Mouse (Mus musculus): ENCODE results near the gene Sap30l. TPM values are rescaled to one million over a fixed set of nuclear protein-coding genes. Genes with fewer than 3 reads are reported as not detected.
"Not testable (repeated sequence)": the region's sequence is repeated elsewhere in the genome, so short reads cannot be mapped to it uniquely, and the experiment has no call there.

The Sap30l gene
- total RNA-seq, 4 experiments from 2014 or later, result 46.8 to 53.4 (median 48.9) TPM

DNA sequence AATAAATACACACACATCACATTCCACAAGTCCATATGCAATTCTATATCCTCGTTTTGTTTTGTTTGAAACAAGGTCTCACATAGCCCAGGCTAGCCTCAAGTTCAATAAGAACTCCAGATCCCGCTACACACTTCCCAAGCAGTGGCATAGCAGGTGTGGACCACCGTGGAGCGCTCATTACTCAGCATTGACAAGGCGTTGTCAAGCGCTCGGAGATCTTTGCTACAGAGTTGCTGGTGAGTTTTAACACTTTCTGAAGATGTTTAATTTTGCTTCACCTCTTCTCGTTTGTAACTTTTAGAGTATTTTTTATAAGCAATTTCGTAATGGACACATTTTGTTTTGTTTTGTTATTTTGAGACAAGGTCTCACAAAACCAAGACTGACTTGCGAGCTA, 2.0 kb upstream of the Sap30l start:
- no peak for DNase-seq (ENCODE audit: low spot score in 2 of 2)

DNA sequence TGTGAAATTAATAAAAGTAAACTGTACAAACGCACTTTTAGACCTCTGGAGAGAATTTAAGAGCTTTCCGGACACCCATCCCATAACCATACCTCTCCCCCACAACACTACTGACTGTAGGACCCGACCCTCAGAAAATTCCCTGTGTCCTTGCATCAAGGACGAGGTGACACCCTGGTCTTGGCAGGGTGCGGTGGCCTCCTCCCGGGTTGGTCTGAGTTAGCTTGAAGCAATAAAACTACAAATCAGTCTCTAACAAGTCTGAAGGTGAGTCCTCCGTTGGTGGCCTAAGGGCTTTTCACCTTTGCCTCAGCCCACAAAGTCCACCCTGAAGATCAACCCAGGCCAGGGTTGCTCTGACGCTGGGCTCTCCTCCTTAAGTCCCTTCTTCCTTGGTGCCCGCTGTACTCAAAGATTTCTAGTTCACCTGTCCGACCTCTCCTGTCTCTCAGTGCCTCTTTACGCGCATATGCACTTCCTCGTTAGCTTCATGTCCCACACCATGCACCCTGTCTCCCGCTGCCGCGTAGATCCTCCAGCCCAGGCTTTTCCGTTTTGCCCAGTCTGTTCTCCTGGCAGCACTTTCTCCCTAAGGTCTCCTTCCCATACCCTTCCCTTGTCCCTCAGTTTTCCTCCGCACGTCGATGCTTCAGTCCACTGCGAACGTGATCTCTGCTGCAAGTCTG, 1.0 kb upstream of the Sap30l start:
- DNase-seq (ENCODE audit: low spot score in 2 of 2), result no peak

DNA sequence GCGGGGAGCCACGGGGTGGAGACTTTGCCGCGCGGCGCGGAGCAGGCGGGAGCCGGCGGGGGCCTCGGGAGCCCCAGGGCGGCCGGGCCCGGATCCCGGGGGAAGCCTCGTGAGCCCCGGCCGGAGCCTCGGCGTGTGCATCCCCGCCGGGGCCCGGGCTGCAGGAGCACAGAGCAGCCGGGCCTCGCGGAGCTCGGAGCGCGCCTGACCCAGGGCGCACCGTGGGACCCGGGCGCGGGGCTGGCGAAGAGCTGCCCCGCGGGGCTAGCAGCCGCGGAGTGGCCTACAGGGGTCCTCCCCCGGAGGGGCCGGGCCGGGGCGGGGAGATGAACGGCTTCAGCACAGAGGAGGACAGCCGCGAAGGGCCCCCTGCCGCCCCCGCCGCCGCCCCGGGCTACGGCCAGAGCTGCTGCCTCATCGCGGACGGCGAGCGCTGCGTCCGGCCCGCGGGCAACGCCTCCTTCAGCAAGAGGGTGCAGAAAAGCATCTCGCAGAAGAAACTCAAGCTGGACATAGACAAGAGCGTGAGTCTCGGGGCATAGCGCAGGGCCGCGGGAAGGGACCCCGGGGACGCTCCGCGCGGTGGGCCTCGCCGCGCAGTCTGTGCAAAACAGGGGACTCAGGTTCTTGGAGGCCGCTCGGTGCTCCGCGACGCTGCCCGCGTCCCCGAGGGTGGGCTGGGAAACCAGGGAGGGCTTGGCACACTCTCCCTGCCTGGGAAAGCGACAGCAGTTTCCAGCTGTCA, 501 bp downstream of the Sap30l start:
- no peak for DNase-seq (ENCODE audit: low spot score in 2 of 2)

DNA sequence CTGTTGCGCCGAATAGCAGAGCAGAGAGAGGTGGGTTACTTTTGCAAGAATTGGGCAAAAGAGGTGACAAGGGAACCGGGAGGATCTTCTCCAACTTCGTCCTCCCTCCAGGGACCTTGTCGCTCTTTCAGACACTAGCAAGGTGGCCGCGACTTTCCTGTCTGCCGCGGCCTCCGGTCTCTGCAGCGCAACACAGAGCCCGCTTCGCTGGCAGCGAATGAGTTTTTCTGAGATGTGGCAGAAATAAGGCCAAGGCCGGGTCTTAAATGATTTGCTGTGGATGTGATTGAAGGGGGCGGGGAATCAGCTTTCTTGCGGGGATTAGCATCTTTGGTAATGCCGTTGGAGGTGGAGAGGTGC, 1.1 kb downstream of the Sap30l start:
- no peak for DNase-seq (ENCODE audit: low spot score in 2 of 2)

DNA sequence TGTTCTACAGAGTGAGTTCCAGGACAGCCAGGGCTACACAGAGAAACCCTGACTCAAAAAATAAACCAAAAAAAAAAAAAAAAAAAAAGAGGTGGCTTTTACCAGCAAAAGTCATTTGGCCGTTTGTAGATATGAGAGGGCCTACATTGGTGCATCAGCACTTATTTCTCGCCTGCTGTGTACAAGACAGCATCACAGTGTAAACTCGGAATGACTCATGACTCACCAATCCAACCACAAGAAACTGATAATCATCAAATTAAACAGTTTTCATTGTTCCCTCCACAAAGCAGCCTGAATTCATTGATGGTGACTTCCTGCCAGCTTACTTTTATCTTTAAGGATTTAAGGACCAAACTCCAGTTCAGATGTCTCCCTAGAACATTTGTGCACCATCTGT, 3.6 kb downstream of the Sap30l start:
- no peak for DNase-seq (ENCODE audit: low spot score in 2 of 2)

DNA sequence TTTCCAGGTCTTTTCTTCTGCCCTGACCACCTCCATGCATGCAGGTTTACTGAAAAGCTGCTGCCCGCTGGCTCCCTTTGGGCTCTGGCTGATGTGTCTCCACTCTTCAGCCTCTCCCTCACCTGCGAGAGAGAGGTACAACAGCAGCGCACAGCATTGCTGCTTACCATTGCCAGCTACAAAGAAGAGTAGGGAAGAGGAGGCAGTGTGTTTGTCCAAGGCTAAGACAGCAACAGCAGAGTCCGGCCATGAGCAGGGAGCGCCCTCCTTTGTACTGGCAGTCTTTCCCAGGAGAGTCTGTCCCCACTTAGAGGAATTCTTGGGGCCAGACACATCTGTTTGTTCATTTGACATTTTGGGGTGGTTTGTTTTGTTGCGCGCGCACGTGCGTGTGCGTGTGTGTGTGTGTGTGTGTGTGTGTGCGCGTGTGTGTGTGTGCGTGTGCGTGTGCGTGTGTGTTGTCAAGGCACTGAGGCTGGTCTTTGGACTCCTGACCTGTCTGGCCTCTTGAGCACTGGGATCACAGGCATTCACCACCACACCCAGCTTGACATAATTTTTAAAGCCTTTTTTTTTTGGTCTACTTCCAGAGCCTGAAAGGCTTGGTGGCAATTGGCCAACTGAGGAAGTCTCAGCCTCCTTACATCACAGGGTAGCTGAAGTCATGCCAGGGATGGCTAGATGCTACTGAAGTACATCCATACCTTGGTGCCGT, 7.7 kb downstream of the Sap30l start:
- DNase-seq (ENCODE audit: low spot score in 2 of 2), result no peak

DNA sequence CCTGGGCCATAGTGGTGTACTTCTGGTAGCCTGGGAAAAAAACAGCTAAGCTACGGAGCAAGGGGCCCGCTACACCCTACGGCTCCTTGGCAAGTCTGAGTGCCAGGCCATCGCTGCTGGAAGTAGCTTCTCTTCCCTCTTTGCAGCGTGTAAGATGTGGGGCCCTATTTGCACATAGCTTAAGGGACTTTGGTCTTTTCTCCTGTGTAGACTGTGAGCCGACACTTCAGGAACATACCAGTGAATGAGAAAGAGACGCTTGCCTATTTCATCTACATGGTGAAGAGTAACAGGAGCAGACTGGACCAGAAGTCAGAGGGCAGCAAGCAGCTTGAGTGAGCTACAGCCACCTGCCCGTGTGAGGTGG, 8.3 kb downstream of the Sap30l start:
- DNase-seq (ENCODE audit: low spot score in 2 of 2), result no peak

DNA sequence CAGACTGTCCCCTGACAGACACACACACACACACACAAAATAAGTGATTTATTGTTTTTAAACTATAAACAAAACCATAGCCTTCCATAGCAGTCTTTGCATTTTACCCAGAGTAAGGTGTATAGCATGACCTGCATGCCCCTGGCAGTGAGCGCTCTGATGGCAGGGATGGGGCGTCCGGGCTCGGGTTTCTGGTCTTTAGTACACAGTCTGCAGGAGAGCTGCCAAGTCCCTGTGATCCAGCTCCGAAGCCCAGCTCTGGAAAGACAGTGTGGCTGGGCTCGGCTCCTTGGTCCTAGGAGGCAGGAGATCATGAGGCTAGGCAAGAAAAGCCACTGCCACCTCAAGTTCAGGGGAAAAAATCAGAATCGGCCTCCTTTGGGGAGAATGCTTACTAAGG, 9.6 kb downstream of the Sap30l start:
- no peak for DNase-seq (ENCODE audit: low spot score in 2 of 2)

DNA sequence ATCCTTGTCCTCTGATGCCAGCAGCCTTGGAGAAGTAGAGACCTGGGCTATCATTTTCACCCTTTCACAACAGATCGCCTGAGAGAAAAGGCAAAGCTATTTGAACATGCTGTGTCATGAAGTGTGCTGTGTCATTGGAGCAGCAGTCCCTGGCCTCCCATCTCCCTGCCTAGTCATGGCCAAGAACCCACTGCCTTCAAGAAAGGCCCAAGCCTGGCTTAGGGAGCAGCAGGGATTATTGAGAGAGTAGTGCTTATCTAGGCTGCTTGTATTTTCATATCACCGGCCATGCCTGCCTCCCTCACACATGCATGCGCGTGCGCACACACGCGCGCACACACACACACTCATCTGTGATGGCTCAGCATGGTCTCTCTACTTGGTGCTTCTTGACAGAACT, 10.8 kb downstream of the Sap30l start:
- no peak for DNase-seq (ENCODE audit: low spot score in 2 of 2)

DNA sequence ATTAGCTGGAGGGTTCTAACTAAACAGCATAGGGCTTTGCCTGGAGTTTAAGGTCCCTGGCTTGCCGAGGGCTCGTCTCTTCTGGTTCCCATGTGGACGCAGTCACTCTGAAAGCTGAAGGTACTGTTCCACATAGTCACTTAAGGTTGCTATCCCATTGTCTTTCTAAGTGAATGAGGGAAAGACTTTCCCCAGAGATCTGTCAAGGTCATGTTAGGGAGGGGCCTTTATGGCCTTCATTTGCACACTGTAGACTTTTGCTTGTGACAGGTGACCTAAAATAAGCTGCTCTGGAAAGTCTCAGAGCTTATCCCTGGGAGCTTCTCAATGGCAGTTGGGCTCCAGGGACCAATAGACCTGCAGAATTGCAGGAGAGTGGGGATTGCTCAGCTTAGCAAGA, 12.2 kb downstream of the Sap30l start:
- no peak for DNase-seq (ENCODE audit: low spot score in 2 of 2)

DNA sequence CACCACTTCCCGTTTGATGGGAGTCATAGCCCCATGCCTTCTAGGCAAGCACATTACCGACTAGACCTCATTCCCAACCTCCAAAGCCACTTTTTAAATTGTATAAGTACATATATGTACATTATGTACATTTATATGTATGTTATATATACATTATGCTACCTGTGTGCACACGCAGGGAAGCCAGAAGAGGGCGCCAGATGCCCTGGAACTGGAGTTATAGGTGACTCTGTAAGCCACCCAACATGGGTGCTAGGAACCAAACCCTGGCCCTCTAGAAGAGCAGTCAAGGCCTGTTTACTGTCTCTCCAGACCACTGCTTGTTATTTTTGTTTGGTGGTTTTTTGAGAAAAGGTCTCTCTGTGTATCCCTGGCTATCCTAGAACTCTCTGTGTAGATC, 16.8 kb downstream of the Sap30l start:
- no peak for DNase-seq (ENCODE audit: low spot score in 2 of 2)

DNA sequence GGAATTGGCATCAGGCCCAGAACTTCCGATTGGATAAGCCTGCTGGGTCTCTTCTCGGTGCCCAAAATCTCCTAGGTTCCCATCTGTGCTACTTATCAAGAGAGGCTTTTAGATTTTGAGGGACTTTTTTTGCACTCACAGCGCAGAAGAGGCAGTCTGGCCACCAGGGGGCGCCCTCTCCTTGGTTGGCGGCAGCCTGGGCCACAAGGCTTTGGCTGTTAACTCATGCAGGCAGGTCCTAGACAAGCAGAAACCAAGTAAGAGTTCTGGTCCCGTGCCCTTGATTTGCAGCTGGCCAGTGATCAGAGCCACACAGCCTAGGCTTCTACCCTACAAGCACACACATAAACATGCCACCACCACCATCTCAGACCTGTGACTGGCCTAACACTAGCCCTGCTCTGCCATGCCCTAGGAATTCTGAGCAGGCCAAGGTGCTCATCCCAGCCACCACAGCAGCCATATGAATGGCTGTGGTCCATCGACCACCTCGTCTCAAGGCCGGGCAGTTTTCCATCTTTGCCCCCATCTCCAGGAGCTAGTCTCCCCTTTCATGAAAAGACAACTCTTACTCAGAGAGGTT, 18.7 kb downstream of the Sap30l start:
- peak; percentile 50 to 80 for DNase-seq (ENCODE audit: low spot score in 2 of 2)

DNA sequence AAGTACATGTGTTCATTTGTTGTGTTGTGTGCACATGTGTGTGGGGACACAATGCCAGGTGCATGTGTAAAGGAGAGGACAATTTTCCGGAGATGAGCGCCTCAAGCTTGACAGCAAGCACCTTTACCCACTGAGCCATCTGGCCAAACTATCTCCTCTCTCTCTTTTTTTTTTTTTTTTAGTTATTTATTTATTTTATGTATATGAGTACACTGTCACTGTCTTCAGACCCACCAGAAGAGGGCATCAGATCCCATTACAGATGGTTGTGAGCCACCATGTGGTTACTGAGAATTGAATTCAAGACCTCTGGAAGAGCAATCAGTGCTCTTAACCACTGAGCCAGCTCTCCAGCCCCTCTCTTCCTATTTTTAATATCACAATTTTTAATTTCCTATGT, 21.7 kb downstream of the Sap30l start:
- DNase-seq (ENCODE audit: low spot score in 2 of 2), result not testable (repeated sequence)

DNA sequence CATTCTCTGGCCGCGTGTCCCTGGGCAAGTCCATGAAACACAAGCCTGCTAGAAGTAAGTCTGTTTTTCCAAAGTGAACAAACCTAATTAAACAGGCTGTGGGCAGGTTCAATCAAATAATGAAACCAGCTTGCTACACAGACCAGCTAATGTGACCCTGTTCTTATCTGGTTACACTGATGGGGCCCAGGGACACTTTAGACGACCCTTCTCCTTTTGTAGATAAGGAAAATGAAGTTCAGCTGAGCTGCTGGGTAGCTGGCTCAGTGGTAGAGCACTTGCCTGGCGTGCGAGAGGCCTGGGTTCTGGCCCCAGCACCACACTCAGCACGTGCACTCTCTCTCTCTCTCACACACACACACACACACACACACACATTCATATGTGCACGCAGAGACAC, 22.3 kb downstream of the Sap30l start:
- DNase-seq (ENCODE audit: low spot score in 2 of 2), result no peak

DNA sequence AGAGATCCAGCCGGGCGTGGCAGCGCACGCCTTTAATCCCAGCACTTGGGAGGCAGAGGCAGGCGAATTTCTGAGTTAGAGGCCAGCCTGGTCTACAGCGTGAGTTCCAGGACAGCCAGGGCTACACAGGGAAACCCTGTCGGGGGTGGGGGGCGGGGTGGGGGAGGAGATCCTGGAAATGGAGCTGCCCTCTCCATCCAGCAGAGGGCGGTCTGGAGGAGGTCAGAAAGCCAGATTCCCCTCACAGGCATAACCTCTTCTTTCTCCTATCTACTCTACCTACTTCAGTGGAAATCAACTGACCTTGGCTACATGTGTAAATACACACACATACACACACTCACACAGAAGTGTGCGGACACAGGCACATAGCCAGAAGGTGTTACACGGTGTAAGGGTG, 23.8 kb downstream of the Sap30l start:
- not testable (repeated sequence) for DNase-seq (ENCODE audit: low spot score in 2 of 2)

DNA sequence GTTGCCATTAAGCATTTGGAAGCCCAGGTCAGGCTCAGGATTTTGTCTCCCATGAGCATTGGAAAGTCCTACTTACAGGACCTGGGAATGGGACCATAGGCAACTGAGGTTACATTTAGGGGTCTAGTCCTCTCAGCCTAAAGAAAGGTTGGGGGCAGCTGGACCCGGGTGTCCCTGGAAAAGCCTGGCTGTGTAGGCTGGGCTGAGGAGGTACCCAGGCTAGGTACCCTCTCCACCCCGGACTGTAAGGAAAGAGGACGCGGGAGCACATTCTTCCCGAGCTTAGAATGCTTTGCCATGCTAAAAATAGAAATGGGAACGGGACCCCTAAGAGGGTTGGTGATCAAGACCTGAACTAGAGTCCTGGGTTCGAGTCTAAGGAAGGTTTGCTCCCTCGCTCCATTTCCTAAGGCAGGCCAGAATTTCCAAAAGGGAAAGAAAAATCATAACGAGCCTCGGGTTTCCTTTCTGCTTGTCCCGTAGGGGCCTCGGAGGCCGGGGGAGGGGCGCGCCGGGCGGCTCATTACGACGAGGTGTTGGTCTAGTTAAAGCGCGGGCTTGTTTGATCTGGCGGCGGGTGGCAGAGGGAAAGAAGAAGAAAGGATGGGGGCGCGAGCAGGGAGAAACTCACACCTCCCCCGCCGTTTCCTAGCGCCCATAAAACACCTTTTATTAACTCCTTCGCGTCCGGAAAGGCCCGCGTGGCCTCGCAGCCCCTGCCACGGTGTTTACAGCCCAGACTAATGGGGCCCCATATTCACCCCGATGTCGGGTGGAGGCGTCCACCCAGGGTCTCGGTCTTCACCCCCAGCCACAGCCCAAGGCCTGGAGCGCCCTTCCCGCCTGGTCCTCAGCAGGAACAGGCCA, 25.8 kb downstream of the Sap30l start:
- no peak for DNase-seq (ENCODE audit: low spot score in 2 of 2)

DNA sequence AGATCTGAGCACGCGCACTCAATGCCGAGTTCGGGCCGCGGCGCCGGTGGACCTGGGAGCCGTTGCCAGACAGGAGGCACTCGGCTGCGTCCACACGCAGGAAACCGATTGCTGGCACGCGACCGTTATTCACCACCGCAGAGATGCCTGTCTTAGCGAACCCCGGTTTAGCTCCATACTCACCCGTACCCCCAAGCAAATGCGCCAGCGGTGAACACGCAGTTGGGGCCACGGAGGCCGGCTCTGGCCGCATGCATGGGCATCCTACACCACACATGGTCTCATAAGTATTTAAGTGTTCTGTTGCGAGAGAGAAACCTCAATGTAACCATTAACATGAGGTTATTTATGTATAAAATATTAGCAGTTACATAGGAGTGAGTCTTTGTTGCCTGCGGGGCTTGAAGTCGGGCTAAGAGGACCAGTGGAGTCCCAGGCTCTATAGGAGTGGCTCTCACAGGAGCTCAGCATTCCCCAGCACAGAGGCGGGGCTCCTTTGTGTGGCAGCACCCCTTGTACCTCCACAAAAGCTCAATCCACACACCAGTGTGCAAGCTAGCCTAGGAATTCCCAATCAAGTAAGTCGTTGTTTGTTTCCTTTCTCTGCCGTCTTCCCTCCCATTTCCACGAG, 26.6 kb downstream of the Sap30l start:
- no peak for DNase-seq (ENCODE audit: low spot score in 2 of 2)

DNA sequence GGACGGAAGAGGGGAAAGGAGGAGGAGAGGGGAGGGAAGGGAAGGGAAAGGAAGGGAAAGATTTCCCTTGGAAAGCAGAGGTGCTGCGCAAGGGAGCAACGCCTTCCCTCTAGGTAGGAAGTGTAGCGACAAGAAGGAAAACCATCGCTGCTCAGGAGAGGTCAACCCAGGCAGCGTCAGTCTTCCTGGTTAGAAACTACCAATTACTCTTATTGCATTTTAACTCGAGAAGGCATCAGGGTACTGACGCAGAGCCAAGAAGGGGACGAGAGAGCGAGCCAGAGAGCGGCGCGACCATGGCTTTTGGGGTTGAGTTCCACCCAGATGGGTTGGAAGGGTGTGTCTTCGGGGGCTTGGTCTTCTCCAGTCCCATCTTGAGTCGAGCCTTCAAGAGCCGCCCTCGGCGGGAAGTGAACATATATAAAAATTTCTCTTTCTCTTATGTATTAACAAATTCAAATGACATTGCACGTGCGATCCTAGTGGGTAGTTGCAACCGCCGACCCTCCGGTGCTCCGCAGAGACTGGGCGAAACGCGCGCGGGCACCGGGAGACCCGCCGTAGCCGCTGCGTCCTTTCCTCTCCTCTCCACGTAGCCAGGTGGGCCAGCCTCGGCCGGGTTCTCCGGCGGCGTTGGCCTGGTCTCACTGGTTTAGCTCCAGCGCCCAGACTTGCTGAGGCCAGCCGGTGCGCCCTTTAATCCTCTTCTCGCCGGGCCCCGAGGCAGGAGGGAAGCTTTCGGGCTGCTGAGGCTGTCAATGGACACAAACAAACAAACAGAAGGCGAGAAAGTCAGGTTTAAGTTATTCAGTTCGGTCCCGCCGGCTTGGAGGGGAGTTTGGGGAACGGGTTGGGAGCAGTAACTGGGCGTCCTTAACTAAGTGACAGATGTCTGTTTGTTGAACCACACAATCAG, 27.8 kb downstream of the Sap30l start:
- no peak for DNase-seq (ENCODE audit: low spot score in 2 of 2)

DNA sequence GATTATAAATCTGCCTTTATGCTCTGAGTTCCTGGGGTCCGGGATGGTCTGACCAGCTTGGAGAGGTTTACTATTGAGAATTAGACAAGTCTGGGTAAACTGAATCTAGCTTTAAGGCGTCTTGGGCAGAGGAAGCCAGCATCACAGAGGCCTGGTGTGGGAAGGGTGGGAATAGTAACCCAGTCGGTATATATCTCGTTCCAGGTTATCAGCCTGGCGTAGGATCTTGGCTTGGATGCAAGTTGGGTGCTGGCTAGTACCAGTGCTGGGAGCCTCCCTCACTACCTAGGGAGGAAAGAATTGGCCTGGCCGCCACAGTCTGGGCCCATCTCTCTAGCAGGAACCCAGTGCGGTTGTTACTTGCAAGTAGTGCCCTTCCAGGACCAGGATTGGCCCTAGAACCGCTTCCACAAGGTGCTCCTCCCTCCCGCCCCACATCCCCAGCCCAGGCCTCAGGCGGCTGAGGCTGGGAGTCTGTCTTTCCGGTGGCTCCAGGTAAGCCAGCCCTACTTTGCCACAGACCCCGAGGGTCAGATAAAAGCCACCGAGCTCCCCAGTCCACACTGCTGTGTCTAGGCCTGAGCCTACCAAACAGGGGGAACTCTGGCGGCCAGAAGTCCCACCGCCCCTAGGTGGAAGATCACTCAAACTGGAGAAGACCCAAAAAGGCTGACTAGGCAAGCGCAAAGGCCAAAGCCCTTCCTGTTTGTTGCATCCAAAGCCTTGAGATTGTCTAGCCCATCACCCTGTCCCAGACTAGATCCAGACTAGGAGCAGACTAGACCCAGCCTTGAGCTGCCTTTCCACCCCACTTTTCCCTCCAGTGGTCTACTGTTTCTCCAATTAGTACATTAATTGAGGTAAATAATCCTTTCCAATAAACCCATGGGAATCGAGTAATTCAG, 28.7 kb downstream of the Sap30l start:
- no peak for DNase-seq (ENCODE audit: low spot score in 2 of 2)

Data from layer of hippocampus, adult 8-10 months (tissue).